Mouse (Mus musculus) urinary bladder, postnatal 25 days (tissue): ENCODE measurements around the gene Ltbp3.

Source experiments
- DNase-seq: peaks from one replicate; pipeline ENCODE4 v3.0.0; 2022; ENCODE audit warnings: low spot score

The Ltbp3 gene

GRCm38 (mm10) chr19:5740320-5741317 lies at the start of gene Ltbp3:
Gene Ltbp3, plus strand, starts transcription at chr19:5740904.
- peak; percentile 61 for DNase-seq

GRCm38 (mm10) chr19:5691601-5692000 lies 49.1 kb upstream of the Ltbp3 start:
- no peak for DNase-seq

- DNase-seq, result no peak
Observed at GRCm38 (mm10) chr19:5692086-5692912, 48.4 kb upstream of the Ltbp3 start.

- no peak for DNase-seq
Observed at GRCm38 (mm10) chr19:5692913-5693396, 47.7 kb upstream of the Ltbp3 start.

- DNase-seq, result no peak
Observed at GRCm38 (mm10) chr19:5693801-5694200, 46.9 kb upstream of the Ltbp3 start.

GRCm38 (mm10) chr19:5695849-5696462 lies 44.7 kb upstream of the Ltbp3 start:
- no peak for DNase-seq

GRCm38 (mm10) chr19:5704163-5704800 lies 36.4 kb upstream of the Ltbp3 start, which contains the start of gene Kcnk7:
Gene Kcnk7, plus strand, starts transcription at chr19:5704367.
- DNase-seq, result no peak

- DNase-seq, result no peak
Observed at GRCm38 (mm10) chr19:5704801-5705571, 35.7 kb upstream of the Ltbp3 start.

- DNase-seq, result no peak
Observed at GRCm38 (mm10) chr19:5710068-5710467, 30.6 kb upstream of the Ltbp3 start.

GRCm38 (mm10) chr19:5710581-5710980 lies 30.1 kb upstream of the Ltbp3 start:
- no peak for DNase-seq

GRCm38 (mm10) chr19:5711218-5711617 lies 29.5 kb upstream of the Ltbp3 start:
- DNase-seq, result peak; percentile 54

- DNase-seq, result no peak
Observed at GRCm38 (mm10) chr19:5711907-5712460, 28.7 kb upstream of the Ltbp3 start.

GRCm38 (mm10) chr19:5713255-5713654 lies 27.4 kb upstream of the Ltbp3 start:
- DNase-seq, result no peak

- peak; percentile 58 for DNase-seq
Observed at GRCm38 (mm10) chr19:5713730-5714129, 27.0 kb upstream of the Ltbp3 start.

GRCm38 (mm10) chr19:5715793-5716688 lies 24.7 kb upstream of the Ltbp3 start:
- no peak for DNase-seq

- DNase-seq, result no peak
Observed at GRCm38 (mm10) chr19:5716955-5717354, 23.7 kb upstream of the Ltbp3 start.

- no peak for DNase-seq
Observed at GRCm38 (mm10) chr19:5721233-5721632, 19.5 kb upstream of the Ltbp3 start.

GRCm38 (mm10) chr19:5722848-5723425 lies 17.8 kb upstream of the Ltbp3 start:
- DNase-seq, result no peak
